Comparison of ENCODE assay signal across 7 mouse cellular contexts in genomic region chr5:115982671-115983373, GRCm38 (mm10). TPM values are rescaled to one million over a fixed set of nuclear protein-coding genes. Genes with fewer than 3 reads are reported as not detected.
DNase-seq lines count a peak whose midpoint lies in the region; ATAC-seq lines count a peak whose summit lies in the region.

No protein-coding gene starts in this region.

- 71% methylated on average over 7 of the region's 7 CpGs for WGBS in kidney, embryonic 14.5 days

- peak; percentile 48 for DNase-seq in left cerebral cortex, postnatal 4 days
- DNase-seq in left cerebral cortex, postnatal 36 days (ENCODE audit: low spot score in 2 of 2) = no peak
- DNase-seq in 416B (ENCODE audit: low read depth) = peak; percentile 96
- DNase-seq in adrenal gland, adult 2 months = peak; percentile 84
- DNase-seq in B cell, adult 2 months = no peak
- no peak for DNase-seq in embryo, embryonic 11 days

- H3K9ac ChIP-seq in kidney, embryonic 14.5 days (ENCODE audit: low read depth, low read length) = no peak overlapping the region

- H3K4me1 ChIP-seq in kidney, embryonic 14.5 days (ENCODE audit: control insufficient read depth, insufficient read depth, low read length) = peaks cover 14% of the 10 kb centered on the region

- no peak for ATAC-seq in kidney, embryonic 14.5 days (ENCODE audit: low FRiP score, low TSS enrichment)

- no peak overlapping the region for H3K4me2 ChIP-seq in kidney, embryonic 14.5 days (replicated peaks; ENCODE audit: low read depth, low read length)

- H3K36me3 ChIP-seq in kidney, embryonic 14.5 days (ENCODE audit: control insufficient read depth, insufficient read depth, low read length) = peaks cover 40% of the 10 kb centered on the region

- H3K27me3 ChIP-seq in kidney, embryonic 14.5 days (ENCODE audit: control insufficient read depth, insufficient read depth, low read length) = no peaks in the 10 kb centered on the region

- H3K27ac ChIP-seq in kidney, embryonic 14.5 days (ENCODE audit: low read depth, low read length) = peak overlapping the region; percentile 37; the same call in 1 of the 2 replicates

- intact Hi-C loops in left cerebral cortex, postnatal 4 days (cut with DNase I) = no loop called here
- intact Hi-C loops in left cerebral cortex, postnatal 36 days (cut with DNase I) = no loop called here

- H3K9me3 ChIP-seq in kidney, embryonic 14.5 days (ENCODE audit: control insufficient read depth, low read length) = no peaks in the 10 kb centered on the region

- H3K4me3 ChIP-seq in kidney, embryonic 14.5 days (ENCODE audit: low read length) = no peak overlapping the region

RNA-seq across cellular contexts. Expression of gene Prkab1, which starts 41.5 kb away (rescaled TPM):
- total RNA-seq in left cerebral cortex, postnatal 4 days (2021) = 10 to 100 TPM; 33.3 to 38.9 TPM
- 10 to 100 TPM; 26.1 to 27.0 TPM for total RNA-seq in left cerebral cortex, postnatal 36 days (2021)
- total RNA-seq in adrenal gland, adult 2 months (2021) = 10 to 100 TPM; 60.7 to 90.8 TPM
- 118 and 163 TPM in 2 replicates for polyA plus RNA-seq in adrenal gland, adult 2 months (2012; rRNA removed)
- 60.9 and 85.5 TPM in 2 replicates for polyA plus RNA-seq in kidney, embryonic 14.5 days (2014; fragmentation: Nextera tagmentation; extraction: Ambion mirVana)

Comparison
In these comparisons a context has a peak if more than half of its experiments do, and no peak if none do; other contexts are left out.
1. DNase-seq: peak in left cerebral cortex, postnatal 4 days (single experiment), 416B (single experiment) and adrenal gland, adult 2 months (single experiment); none in left cerebral cortex, postnatal 36 days (0 of 2), B cell, adult 2 months (0 of 2) and embryo, embryonic 11 days (single experiment).